Mouse (Mus musculus) kidney, adult 8-10 months (tissue): ENCODE results near the gene Ralgds.
A peak's percentile ranks its signal among the peaks of the same experiment; 100 is the strongest.

Source experiments
- DNase-seq, 2 experiments: peaks; one replicate each; pipeline ENCODE4 v3.0.0; 2022

The Ralgds gene

DNA sequence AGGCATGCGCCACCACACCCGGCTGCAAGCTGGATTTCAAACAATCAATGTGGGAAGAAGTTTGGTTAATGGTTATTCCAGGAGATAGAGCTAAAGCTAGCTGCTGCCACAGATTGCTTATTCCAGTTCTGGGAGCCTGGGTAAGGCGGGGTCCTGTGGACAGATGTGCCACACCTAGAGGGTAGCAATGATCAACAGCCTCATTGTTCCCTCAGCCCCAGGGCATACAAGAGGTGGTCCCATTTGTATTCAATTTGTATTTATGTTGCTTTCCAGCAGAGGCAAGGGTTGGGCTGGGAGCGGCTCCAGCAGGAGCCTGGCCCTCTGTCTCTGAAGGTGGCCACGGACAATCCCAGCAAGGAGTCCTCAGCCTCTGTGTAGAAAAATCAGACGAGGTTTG is 6.6 kb upstream of the Ralgds start:
- peak in 1 of 2 experiments; percentile 0 for DNase-seq

DNA sequence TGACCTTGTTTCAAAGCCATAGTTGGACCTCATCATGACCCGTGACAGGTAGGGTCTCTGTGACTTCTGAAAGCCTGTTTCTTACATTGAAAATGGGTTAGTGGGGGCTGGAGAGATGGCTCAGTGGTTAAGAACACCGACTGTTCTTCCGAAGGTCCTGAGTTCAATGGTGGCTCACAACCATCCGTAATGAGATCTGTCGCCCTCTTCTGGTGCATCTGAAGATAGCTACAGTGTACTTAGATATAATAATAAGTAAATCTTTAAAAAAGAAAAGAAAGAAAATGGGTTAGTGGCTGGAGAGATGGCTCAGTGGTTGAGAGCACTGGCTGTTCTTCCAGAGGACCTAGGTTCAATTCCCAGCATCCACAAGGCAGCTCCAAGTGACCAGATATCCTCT is 1.3 kb upstream of the Ralgds start:
- DNase-seq, result peak in 1 of 2 experiments; percentile 9

DNA sequence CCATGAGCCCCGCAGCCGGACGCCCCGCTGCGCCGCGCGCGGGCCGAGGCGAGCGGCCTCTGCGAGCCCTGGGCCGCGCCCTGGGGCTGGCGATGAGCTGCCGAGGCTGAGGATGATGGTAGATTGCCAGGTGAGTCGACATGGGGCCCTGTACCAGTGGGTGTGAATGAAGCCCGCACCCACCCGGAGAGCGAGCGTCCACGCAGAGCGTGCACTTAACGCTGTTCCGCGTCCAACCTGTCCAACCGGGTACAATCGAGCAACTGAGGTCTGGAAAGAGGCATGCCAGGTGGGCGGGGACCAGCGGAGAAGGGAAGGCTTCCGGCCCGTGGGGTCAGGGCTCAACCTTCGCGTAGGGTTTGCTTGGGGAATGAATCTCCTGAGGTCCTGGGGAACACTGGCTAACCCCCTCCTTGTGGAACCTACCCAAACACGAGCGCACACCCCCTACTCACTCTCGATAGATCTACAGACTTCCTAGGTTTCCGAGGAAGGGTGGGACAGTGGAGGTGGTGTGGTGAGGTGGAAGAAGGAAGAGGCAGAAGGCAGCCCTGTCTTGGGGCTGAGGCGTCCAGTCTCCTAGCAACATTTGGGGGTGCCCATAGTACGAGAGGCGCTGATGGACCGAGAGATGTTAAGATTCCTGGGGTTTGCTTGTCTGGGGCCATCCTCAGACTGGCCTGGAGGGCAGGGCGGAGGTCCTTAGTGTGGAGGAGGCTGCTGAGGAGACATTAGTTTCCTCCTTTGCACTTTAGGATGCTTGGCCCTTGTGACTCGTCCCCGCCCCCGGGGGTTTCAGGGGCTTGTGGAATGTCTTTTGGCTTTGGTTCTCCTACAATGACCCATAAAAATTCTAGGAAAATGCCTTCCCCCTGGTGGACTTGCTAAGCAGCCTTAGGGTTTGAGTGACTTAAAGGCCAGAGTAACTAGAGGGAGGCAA is 776 bp downstream of the Ralgds start:
- DNase-seq, result peak in 1 of 2 experiments; percentile 39

DNA sequence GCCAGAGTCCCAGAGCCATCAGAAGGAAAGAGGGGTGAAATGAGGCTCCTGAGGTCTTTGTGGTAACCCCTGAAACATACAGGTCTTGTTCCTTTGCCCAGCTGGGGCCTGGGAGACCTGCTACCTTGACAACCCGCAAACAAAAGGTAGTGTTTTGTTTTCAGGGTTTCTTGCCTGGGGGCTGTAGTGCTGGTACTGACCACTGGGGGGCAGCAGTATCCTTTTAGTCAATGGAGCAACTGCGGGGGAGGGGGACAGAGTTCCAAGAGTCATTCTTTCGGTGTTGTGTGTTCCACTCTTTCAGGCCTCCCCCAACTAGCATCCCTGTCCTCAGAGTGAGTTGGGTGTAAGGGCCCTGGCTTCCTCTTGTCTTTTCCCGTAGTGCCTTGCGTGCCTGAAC is 1.6 kb downstream of the Ralgds start:
- DNase-seq, result peak in 1 of 2 experiments; percentile 86

DNA sequence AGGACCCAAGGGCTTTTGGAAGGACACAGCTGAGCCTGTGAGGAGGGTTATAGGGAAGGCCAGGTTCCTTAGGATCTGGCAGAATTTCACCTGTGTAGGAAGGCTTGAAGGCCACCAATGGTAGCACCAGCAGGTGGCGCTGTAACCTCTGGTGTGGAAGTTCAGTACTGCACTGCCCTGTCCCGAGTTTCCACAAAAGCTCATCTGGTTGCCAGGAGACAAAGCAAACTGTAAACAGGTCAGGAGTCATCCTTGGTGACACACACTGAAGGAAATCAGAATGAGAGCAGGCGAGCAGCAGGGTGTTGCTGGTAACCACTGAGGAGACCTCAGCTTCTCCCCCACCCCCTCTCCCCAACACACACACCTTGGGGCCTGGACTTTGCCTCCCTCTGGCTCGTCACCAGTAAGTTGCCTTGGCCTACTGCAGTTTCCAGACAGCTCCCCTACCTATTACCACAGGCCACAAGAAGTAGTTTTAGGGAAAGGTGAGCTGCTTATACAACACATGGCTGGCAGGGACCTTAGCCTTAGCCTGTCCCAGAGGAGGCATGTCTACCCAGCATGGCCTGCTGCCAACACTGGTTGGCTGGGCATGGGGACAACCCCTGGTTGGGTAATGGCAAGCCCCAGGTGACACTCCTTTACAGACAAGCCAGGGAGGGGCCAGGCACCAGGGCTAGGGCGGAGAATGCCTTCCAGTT is 4.4 kb downstream of the Ralgds start:
- peak; percentile 80 to 91 for DNase-seq

DNA sequence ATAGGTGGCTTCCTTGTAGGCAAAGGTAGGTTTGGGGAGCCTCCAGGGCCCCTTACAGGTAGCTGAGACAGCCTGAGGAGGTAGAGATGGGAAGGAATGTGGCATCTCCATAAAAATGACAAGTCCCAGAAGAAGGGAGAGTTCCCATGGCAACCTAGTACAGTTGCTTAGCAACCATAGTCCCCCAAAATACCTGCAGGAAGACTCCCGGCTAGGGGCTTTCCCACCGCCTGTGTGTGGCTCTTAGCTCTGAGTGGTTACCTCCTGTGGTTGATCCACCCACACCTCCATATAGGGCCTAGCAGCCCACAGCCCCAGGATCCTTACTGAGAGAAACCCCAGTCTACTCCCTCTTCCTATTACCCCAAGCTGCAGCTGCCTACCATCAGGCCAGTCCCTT is 5.3 kb downstream of the Ralgds start:
- DNase-seq, result no peak

DNA sequence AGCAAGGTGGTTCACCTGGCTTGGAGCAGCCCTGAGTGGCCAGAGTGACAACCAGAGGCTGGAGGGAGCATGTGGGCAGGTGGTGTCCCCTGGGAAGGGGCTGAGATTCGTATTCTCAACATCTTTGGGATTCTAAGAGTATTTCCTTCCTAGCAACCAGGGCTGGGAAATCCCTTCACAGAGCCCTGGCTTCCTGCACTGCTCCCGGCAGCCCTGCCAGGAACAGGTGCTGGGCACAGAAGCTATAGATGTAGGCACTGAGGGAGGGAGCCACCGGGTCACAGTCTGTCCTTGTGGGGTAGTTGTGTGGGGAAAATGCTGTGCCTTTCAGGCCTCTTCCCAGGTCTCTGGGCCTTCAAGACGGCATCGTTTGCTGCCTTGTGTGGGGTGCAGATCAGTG is 7.7 kb downstream of the Ralgds start:
- no peak for DNase-seq

DNA sequence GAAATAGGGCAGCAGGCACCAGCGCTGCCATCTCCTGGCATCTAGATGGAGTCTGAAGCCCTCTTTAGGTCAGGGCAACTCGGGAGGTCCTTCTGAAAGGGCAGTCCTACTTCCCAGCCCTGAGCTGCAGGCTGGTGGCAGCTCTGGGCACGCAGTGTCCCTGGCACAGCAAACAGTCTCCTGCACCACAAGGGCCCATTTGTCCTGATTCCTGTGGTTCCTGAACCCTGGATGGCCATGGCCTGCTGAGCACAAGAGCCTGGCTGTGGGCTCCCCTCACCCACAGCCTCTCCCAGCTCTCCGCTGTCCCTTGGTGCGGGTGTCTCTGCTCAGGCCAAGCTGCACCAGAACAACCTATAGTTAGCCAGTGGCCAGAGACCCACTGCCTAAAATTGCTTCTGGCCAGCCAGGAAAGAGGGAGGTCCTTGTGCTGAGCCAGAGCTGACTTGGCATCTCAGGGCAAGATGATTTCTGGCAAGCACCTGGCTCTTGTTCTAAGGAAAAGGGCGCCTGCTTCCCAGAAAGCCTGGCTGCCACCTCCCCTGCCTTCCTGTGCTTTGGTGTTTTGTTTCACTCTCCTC is 8.7 kb downstream of the Ralgds start:
- DNase-seq, result peak in 1 of 2 experiments; percentile 49

DNA sequence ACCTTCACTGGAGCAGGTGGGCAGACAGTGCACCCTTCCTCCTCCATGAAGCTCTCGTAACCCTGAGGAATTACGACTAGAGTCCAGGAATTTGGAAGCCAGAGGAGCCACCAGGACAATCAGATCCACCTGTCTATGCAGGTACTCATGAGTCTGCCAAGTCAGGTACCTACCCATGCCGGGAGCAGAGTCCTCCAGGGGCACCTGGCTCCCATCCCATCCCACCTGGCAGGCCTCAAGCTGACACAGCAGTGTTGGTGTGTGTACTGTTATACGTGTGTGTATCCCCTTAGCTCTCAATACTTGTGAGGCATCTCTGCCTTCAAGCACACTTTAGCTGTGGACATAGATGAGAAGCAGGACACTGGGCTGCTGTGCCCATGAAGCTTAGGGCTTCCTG is 9.2 kb downstream of the Ralgds start:
- DNase-seq, result peak; percentile 80 to 81

DNA sequence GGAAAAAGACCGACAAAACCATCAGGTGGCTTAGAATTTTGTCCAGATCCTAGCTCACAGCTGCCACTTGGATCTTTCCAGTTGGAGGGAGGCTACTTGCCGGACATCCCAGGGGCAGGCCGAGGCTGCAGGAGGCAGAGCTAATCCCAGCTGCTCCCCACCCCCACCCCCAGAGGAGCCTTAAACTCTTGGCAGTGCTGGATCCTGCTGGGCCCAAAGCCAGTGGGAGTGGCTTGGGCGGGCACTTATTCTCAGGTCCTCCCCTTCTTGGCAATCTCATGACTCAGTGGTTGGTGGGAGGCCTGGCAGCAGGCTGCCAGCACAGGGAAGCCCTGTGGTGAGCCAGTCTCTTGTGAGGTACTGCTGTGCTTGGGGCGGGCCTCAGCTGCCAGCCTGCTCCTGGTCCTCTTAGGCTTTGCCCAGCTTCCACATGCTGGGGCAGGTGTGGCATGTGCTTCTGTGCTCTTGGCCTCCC is 10.8 kb downstream of the Ralgds start:
- peak; percentile 92 to 94 for DNase-seq

DNA sequence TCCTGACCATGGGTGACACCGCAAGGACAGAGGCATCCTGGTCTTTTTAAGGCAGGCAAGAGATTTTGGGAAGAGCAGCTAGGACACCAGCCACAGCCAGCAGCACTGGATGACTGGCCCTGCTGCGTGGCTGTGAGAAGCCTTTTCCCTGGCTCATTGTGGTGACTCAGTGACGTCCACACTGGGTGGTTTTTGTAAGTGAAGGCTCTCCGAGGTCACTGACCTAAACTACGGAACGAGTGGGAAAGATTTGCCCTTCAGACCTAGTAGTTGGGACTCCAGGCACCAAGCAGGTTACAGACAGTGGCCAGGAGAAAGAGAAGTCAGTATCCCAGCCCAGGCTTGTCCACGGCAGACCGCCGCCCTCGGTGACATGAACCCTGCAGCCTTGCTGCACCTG is 11.5 kb downstream of the Ralgds start:
- no peak for DNase-seq

DNA sequence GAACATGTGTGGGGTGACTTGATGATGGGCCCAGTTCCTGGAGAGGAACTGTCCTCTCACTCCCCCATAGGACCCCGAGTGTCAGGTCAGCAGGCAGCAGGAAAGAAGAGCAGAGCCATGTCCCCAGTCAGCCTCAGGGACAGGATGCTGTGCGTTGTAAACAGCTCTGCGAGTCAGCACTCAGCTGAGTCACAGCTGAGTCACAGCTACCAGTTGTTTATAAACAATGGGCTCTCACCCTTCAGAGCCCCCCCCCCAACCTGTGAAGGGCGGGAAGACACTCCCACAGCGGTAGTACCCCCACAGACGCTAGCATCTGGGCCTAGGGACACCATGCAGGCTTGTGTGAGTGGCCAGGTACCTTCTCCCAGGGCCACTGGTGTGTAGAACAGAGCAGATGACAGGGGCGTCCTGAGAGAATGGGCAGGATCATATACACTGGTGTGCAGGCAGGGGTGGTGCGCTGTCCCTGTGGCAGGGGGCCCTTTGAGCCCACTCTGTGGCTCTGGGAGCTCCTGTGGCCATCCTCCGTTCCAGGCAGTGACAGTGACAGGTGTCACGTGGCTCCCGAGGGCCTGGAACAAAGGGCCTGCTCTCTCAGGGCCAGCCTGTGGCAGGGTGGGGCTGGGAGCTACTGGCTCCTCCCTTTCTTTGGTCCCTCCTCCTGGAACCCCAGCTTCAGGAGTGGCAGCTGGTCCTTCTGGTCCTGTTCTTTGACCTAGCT is 12.5 kb downstream of the Ralgds start:
- DNase-seq, result peak; percentile 64 to 69

DNA sequence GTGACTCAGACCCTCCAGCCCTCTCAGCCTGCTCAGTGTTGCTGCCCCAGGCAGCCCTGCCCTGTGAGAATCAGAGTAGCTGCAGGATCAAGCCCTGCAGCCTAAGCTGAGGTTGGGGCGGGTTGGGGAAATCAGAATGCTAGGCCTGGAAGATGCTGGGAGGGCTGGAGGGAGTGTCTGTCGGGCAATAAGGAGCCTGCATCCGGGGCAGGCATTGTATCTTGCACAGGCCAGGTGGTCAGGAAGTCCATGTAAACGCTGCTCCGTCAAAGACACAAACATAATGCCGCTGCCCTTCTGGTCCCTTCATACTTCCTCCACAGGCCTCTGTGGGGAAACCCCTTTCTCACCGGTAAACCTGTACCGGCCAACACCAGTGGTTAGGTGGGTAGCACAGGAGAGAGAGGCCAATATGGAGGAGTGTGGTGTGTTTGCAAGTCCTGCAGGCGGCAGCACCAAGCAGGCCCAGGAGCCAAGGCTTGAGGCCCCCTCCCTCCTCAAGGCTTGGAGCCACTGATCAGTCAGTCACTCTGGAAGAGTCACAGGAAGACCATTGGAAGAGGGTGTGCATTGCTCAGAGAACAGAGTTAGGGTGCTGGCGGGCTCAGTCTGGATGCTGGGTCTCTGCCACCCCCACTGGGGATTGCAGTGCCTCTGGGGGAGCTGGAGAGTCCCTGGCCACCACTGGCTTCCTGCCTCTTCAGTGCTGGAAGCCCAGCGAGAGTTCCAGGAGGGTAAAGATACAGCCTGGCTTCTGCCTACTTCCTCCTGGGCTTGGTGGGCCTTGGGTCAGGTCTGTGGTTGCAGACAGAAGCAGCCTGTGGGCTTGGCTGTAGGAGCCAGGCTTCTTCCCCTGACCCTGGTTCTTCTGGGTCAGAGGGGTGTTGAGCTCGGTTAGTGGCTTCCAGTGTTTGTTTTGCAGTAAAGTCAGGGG is 13.3 kb downstream of the Ralgds start:
- no peak for DNase-seq

DNA sequence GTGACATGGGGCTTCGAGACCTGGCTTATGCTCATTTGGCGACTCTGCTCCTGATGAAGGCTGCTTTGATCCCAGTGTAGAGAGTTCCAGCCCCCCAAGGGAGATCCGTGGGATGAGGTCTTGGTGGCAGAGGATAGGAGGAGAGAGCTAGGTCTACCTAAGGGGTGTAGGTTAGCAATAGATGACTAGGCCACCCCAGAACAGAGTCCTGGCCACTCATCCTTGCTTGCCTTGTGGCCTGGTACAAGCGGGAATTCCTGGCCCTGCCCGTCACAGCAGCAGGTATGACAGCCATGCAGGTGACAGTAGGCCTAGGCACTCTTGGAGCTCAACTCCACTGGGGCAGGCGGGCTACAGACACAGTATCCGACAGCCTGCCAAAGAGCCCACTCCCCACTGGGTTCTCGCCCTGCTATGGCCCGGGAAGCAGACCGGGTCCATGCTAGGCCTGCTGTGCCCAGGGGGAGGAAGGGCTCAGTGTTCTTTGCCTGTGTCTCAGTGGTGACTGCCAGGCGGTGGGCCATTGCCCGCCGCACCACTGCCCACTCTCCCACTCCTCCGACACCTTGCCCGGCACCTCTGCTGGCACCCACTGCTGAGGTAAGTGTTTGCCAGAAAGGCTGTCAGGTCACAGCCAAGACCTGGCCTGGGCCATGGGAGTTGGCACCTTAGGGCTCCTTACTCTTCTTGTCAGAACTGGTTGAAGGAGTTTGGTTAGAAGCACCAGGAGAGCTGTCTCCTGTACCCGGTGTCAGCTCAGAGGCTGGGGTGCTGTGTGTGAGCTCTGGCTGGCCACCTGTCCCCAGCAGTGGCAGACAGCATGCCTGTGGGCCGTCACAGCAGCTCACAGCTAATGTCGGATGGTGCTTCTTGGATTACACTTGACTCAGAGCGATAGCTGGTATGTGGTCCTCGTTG is 14.8 kb downstream of the Ralgds start:
- no peak for DNase-seq

DNA sequence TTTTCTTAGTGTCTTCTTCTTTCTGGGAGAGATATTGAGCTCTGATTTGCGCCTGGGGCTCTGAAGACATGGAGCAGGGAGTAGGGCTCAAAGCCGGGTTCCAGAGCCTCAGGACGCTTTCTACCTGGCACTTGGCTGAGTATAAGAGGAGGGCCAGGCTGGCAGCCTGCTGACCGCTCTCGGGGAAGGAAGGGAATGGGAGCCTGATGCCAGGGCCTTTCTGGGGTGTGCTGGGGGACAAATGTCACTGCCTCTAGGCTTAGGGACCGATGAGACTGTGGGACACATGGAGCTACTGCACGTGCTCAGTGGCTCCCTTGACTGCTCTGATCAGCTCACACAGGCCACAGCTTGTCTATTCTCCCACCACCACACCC is 15.4 kb downstream of the Ralgds start:
- no peak for DNase-seq

DNA sequence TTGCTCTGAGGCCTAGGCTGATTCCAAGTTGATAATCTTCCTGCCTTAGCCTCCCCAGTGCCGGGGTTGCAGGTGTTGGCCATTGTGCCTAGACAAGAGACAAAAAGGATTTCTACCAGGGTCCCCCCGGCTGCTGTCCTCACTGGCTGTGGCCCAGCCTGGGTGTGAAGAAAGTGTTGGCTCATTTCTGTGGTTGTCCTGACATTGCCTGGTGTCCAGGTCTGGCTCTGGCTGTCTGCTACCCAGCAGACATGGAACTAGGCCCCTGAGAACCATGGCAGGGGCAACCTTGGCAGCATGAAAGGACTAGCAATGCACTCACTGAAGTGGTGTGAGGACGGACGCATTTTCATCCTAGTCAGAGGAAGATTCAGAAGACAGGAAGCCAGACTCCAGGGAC is 16.9 kb downstream of the Ralgds start:
- DNase-seq, result no peak

DNA sequence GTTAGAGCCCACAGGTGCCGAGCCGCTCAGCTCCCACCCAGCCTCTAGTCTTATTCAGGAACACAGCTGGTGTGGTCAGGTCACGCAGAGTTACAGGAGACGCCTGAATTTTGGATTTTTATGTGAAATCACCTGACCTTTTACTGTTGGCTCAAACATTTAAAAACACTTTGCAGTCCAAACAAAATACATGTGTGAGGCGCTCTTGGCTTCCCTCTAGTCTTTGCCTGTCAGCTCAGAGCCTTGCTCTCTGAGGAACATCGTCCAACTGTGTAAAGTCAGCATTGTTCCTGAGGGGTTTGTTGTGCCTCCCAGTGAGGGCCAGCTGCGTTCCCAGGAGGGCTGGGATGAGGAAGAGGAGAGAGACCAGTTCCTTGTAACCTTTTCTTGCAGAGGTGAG is 17.4 kb downstream of the Ralgds start:
- no peak for DNase-seq

DNA sequence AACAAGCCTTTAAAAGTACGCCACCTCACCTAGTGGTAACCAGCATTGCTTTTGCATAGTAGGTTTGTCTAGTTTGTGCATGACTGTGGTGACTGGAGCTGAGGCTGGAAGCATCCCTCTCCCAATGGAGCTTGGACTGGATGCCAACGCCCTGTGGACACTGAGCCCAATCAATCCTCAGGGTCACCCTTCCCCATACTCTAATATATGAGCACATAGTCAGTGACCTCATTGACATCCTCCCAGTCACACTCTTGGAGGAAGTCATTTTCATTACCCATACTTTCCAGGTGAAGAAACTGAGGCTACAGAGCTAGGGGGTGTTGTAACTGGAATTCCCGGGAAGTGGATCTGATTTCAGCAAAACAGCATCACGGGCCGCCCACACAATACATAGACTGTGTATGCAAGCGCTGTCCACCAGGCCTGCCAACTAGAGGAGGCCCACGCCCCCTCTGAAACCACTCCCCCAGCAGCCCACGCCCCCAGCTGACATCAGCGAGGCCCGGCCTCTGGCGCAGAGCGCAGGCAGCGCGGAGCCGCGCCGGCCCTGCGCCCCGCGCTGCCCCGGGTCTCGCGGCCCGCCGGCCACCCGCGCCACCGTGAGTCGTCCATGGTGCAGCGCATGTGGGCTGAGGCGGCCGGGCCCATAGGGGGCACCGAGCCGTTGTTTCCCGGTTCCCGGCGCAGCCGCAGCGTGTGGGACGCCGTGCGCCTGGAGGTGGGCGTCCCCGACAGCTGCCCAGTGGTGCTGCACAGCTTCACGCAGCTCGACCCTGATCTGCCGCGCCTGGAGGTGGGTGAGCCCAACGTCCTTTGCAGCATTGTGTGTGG is 20.2 kb downstream of the Ralgds start:
- DNase-seq, result peak; percentile 85 to 88

DNA sequence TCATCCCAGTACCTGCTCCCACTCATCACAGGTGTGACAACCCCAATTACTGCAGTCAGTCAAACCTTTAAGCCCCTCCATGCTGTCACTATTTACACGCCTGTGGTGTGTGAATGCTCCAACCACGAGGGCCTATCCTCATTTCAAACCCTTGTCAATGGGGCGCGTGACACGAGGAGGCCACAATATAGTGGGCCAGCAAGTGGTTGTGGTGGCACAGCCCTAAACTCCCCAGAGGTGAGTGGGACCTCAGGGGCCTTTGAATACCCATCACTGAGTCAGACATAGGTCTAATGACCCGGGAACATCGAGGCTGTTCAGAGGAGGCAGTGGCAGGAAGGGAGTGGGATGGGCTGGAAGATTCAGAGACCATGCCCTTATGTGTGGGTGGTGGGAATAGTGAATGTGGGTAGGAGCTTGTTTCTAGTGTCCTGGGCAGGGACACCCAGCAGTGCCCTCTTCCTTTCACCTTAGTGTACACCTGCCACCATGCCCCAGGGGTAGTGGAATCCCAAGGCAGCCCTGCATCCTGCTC is 21.0 kb downstream of the Ralgds start:
- DNase-seq, result no peak
